In genomic region chr3:144425041-144425448, GRCm38 (mm10) we compare ENCODE assay signal across 10 mouse cellular contexts.
A peak's percentile ranks its signal among the peaks of the same experiment; 100 is the strongest.
DNase-seq lines count a peak whose midpoint lies in the region; ATAC-seq lines count a peak whose summit lies in the region.
"Had no signal": no experiment of that assay in that cellular context is flagged by ENCODE, and none has a peak within 500 bp of the region (broad histone marks: within the 10 kb centered on the region; RNA-seq: fewer than 3 reads in every experiment).

No protein-coding gene starts in this region.

- H3K4me3 ChIP-seq in forebrain, embryonic 15.5 days: no peak overlapping the region
- no peak overlapping the region for H3K4me3 ChIP-seq in forebrain, embryonic 11.5 days (ENCODE audit: low read depth, low read length)
- no peak overlapping the region for H3K4me3 ChIP-seq in limb, embryonic 10.5 days
- H3K4me3 ChIP-seq: lung, embryonic 15.5 days had no signal

- WGBS in forebrain, embryonic 15.5 days: 58% methylated on average over 4 of the region's 4 CpGs
- WGBS in forebrain, embryonic 11.5 days: 87% methylated on average over 4 of the region's 4 CpGs
- 94% methylated on average over 4 of the region's 4 CpGs for WGBS in limb, embryonic 10.5 days

- H3K9me3 ChIP-seq in forebrain, embryonic 15.5 days: no peaks in the 10 kb centered on the region
- H3K9me3 ChIP-seq in forebrain, embryonic 11.5 days (ENCODE audit: control insufficient read depth, low read length): no peaks in the 10 kb centered on the region
- H3K9me3 ChIP-seq in limb, embryonic 10.5 days (replicated peaks): no peaks in the 10 kb centered on the region
- H3K9me3 ChIP-seq: lung, embryonic 15.5 days had no signal

- peaks cover 26% of the 10 kb centered on the region for H3K4me1 ChIP-seq in forebrain, embryonic 15.5 days
- H3K4me1 ChIP-seq in forebrain, embryonic 11.5 days (replicated peaks; ENCODE audit: control insufficient read depth, insufficient read depth, low read length): no peaks in the 10 kb centered on the region
- peaks cover 10% of the 10 kb centered on the region for H3K4me1 ChIP-seq in limb, embryonic 10.5 days
- H3K4me1 ChIP-seq: lung, embryonic 15.5 days had no signal

- no peak overlapping the region for H3K4me2 ChIP-seq in forebrain, embryonic 15.5 days (replicated peaks)
- H3K4me2 ChIP-seq in forebrain, embryonic 11.5 days (ENCODE audit: low read depth, low read length, severe bottlenecking): no peak overlapping the region
- H3K4me2 ChIP-seq: lung, embryonic 15.5 days had no signal

- no peaks in the 10 kb centered on the region for H3K36me3 ChIP-seq in forebrain, embryonic 15.5 days
- H3K36me3 ChIP-seq in forebrain, embryonic 11.5 days (ENCODE audit: control insufficient read depth, insufficient read depth, low read length): no peaks in the 10 kb centered on the region
- H3K36me3 ChIP-seq in limb, embryonic 10.5 days: no peaks in the 10 kb centered on the region
- H3K36me3 ChIP-seq: lung, embryonic 15.5 days had no signal

- ATAC-seq in forebrain, embryonic 15.5 days (replicated peaks): peak; percentile 15; the same call in 1 of the 2 replicates
- no peak for ATAC-seq in forebrain, embryonic 11.5 days (replicated peaks; ENCODE audit: low FRiP score)
- ATAC-seq: intestine, postnatal 0 days had no signal

- DNase-seq in forebrain, embryonic 11.5 days (ENCODE audit: low spot score): no peak
- DNase-seq in Muller cell, postnatal 12 days (ENCODE audit: inconsistent ontology term): peak; percentile 56
- peak; percentile 79 to 88 for DNase-seq in frontal cortex, adult 2 months (ENCODE audit: extremely low spot score in 1 of 2, low spot score in 1 of 2)
- DNase-seq in left cerebral cortex, adult 9 months (ENCODE audit: low spot score in 2 of 2): peak; percentile 74 to 87
- no peak for DNase-seq in limb, embryonic 10.5 days (ENCODE audit: low spot score)
- no peak for DNase-seq in thymus, postnatal 36 days
- DNase-seq in thymus, postnatal 10 days (ENCODE audit: low spot score in 2 of 2): no peak

- H3K27me3 ChIP-seq in forebrain, embryonic 15.5 days: no peaks in the 10 kb centered on the region
- H3K27me3 ChIP-seq in forebrain, embryonic 11.5 days (ENCODE audit: control insufficient read depth, insufficient read depth, low read length): no peaks in the 10 kb centered on the region
- no peaks in the 10 kb centered on the region for H3K27me3 ChIP-seq in limb, embryonic 10.5 days (ENCODE audit: low read depth, poor library complexity, severe bottlenecking)
- H3K27me3 ChIP-seq: lung, embryonic 15.5 days had no signal

- H3K27ac ChIP-seq in forebrain, embryonic 15.5 days (replicated peaks): peak overlapping the region; percentile 28
- no peak overlapping the region for H3K27ac ChIP-seq in forebrain, embryonic 11.5 days (ENCODE audit: low read depth, low read length)
- H3K27ac ChIP-seq in limb, embryonic 10.5 days: no peak overlapping the region
- H3K27ac ChIP-seq: lung, embryonic 15.5 days had no signal

- no peak overlapping the region for H3K9ac ChIP-seq in forebrain, embryonic 15.5 days (replicated peaks)
- H3K9ac ChIP-seq in forebrain, embryonic 11.5 days (ENCODE audit: low read length): no peak overlapping the region
- H3K9ac ChIP-seq: lung, embryonic 15.5 days had no signal

Comparison
In these comparisons a context has a peak if more than half of its experiments do, and no peak if none do; other contexts are left out.
1. DNase-seq: peak in Muller cell, postnatal 12 days (single experiment), frontal cortex, adult 2 months (2 of 2) and left cerebral cortex, adult 9 months (2 of 2); none in forebrain, embryonic 11.5 days (single experiment), limb, embryonic 10.5 days (single experiment), thymus, postnatal 36 days (0 of 2) and thymus, postnatal 10 days (0 of 2).